Mouse (Mus musculus): Measurements from ENCODE around the gene Rad1. TPM values are rescaled to one million over a fixed set of nuclear protein-coding genes. Genes with fewer than 3 reads are reported as not detected.
"Not testable (repeated sequence)": the region's sequence is repeated elsewhere in the genome, so short reads cannot be mapped to it uniquely, and the experiment has no call there.

Rad1 gene
- polyA plus RNA-seq, 1 experiment from 2014 or later = 20.2 TPM

- no peak overlapping the region for H3K9ac ChIP-seq (ENCODE audit: low read length)
- ATAC-seq (replicated peaks; ENCODE audit: low FRiP score, low TSS enrichment, low read depth) (no peak), DNase-seq (ENCODE audit: low spot score) (no peak)
- no peak overlapping the region for H3K4me2 ChIP-seq (ENCODE audit: low read length)
- WGBS = 93% methylated on average over 11 of the region's 11 CpGs
- H3K4me3 ChIP-seq (ENCODE audit: low read depth, low read length) = no peak overlapping the region
- H3K36me3 ChIP-seq (ENCODE audit: control insufficient read depth, insufficient read depth, low read length) = peaks cover 35% of the 10 kb centered on the region
- H3K27ac ChIP-seq (ENCODE audit: low read depth) = no peak overlapping the region
- H3K27me3 ChIP-seq (replicated peaks; ENCODE audit: control insufficient read depth, insufficient read depth, low read length) = no peaks in the 10 kb centered on the region
- no peaks in the 10 kb centered on the region for H3K4me1 ChIP-seq (replicated peaks; ENCODE audit: control insufficient read depth, insufficient read depth, low read length)
- H3K9me3 ChIP-seq (ENCODE audit: control insufficient read depth, low read length) = no peaks in the 10 kb centered on the region
Measured at GRCm38 (mm10) chr15:10495944-10496343, 10.1 kb downstream of the Rad1 start.

GRCm38 (mm10) chr15:10496696-10497095, 10.9 kb downstream of the Rad1 start:
- H3K27ac ChIP-seq (ENCODE audit: low read depth); DNase-seq (ENCODE audit: low spot score); H3K4me3 ChIP-seq (ENCODE audit: low read depth, low read length); H3K27me3 ChIP-seq (replicated peaks; ENCODE audit: control insufficient read depth, insufficient read depth, low read length); ATAC-seq (replicated peaks; ENCODE audit: low FRiP score, low TSS enrichment, low read depth); H3K4me2 ChIP-seq (ENCODE audit: low read length); H3K4me1 ChIP-seq (replicated peaks; ENCODE audit: control insufficient read depth, insufficient read depth, low read length); H3K9ac ChIP-seq (ENCODE audit: low read length); H3K9me3 ChIP-seq (ENCODE audit: control insufficient read depth, low read length): not testable (repeated sequence)
- WGBS = 100% methylated on average over 1 of the region's 1 CpGs
- H3K36me3 ChIP-seq (ENCODE audit: control insufficient read depth, insufficient read depth, low read length) = peaks cover 31% of the 10 kb centered on the region

- no peak for DNase-seq (ENCODE audit: low spot score)
- no peak for ATAC-seq (replicated peaks; ENCODE audit: low FRiP score, low TSS enrichment, low read depth)
Measured at GRCm38 (mm10) chr15:10499593-10499992, 13.8 kb downstream of the Rad1 start.

GRCm38 (mm10) chr15:10500035-10500434, 14.2 kb downstream of the Rad1 start:
- H3K9me3 ChIP-seq (ENCODE audit: control insufficient read depth, low read length) = no peaks in the 10 kb centered on the region
- WGBS = 77% methylated on average over 5 of the region's 5 CpGs
- H3K27me3 ChIP-seq (replicated peaks; ENCODE audit: control insufficient read depth, insufficient read depth, low read length) = no peaks in the 10 kb centered on the region
- no peak overlapping the region for H3K27ac ChIP-seq (ENCODE audit: low read depth)
- no peak for DNase-seq (ENCODE audit: low spot score)
- ATAC-seq (replicated peaks; ENCODE audit: low FRiP score, low TSS enrichment, low read depth) = no peak
- H3K9ac ChIP-seq (ENCODE audit: low read length) = no peak overlapping the region
- no peak overlapping the region for H3K4me3 ChIP-seq (ENCODE audit: low read depth, low read length)
- H3K4me1 ChIP-seq (replicated peaks; ENCODE audit: control insufficient read depth, insufficient read depth, low read length) = no peaks in the 10 kb centered on the region
- H3K4me2 ChIP-seq (ENCODE audit: low read length) = no peak overlapping the region
- peaks cover 12% of the 10 kb centered on the region for H3K36me3 ChIP-seq (ENCODE audit: control insufficient read depth, insufficient read depth, low read length)

More at GRCm38 (mm10) chr15:10499593-10499992, 13.8 kb downstream of the Rad1 start:
- Histone ChIP-seq H3K4me1 (replicated peaks; ENCODE audit: control insufficient read depth, insufficient read depth, low read length) (no peaks in the 10 kb centered on the region), H3K9ac (ENCODE audit: low read length) (no peak overlapping the region), H3K36me3 (ENCODE audit: control insufficient read depth, insufficient read depth, low read length) (peaks cover 13% of the 10 kb centered on the region), H3K27ac (ENCODE audit: low read depth) (no peak overlapping the region), H3K27me3 (replicated peaks; ENCODE audit: control insufficient read depth, insufficient read depth, low read length) (no peaks in the 10 kb centered on the region), H3K9me3 (ENCODE audit: control insufficient read depth, low read length) (no peaks in the 10 kb centered on the region), H3K4me2 (ENCODE audit: low read length) (no peak overlapping the region), H3K4me3 (ENCODE audit: low read depth, low read length) (no peak overlapping the region)
- 82% methylated on average over 5 of the region's 5 CpGs for WGBS

GRCm38 (mm10) chr15:10500838-10501719, 15.3 kb downstream of the Rad1 start:
- ATAC-seq (replicated peaks; ENCODE audit: low FRiP score, low TSS enrichment, low read depth) = 0 out of 2 replicates have a peak, but pooled peaks have one; percentile 53
- H3K27ac ChIP-seq (ENCODE audit: low read depth) = no peak overlapping the region
- no peaks in the 10 kb centered on the region for H3K9me3 ChIP-seq (ENCODE audit: control insufficient read depth, low read length)
- peak; percentile 71 for DNase-seq (ENCODE audit: low spot score)
- no peaks in the 10 kb centered on the region for H3K27me3 ChIP-seq (replicated peaks; ENCODE audit: control insufficient read depth, insufficient read depth, low read length)
- WGBS = 58% methylated on average over 11 of the region's 11 CpGs
- H3K4me3 ChIP-seq (ENCODE audit: low read depth, low read length) = no peak overlapping the region
- H3K4me2 ChIP-seq (ENCODE audit: low read length) = no peak overlapping the region
- H3K36me3 ChIP-seq (ENCODE audit: control insufficient read depth, insufficient read depth, low read length) = peaks cover 4% of the 10 kb centered on the region
- H3K9ac ChIP-seq (ENCODE audit: low read length) = no peak overlapping the region
- H3K4me1 ChIP-seq (replicated peaks; ENCODE audit: control insufficient read depth, insufficient read depth, low read length) = no peaks in the 10 kb centered on the region

GRCm38 (mm10) chr15:10506099-10506498, 20.3 kb downstream of the Rad1 start:
- Histone ChIP-seq H3K4me3 (ENCODE audit: low read depth, low read length) (no peak overlapping the region), H3K36me3 (ENCODE audit: control insufficient read depth, insufficient read depth, low read length) (no peaks in the 10 kb centered on the region), H3K4me2 (ENCODE audit: low read length) (no peak overlapping the region), H3K9ac (ENCODE audit: low read length) (no peak overlapping the region), H3K9me3 (ENCODE audit: control insufficient read depth, low read length) (no peaks in the 10 kb centered on the region), H3K4me1 (replicated peaks; ENCODE audit: control insufficient read depth, insufficient read depth, low read length) (no peaks in the 10 kb centered on the region), H3K27me3 (replicated peaks; ENCODE audit: control insufficient read depth, insufficient read depth, low read length) (no peaks in the 10 kb centered on the region), H3K27ac (ENCODE audit: low read depth) (no peak overlapping the region)
- ATAC-seq (replicated peaks; ENCODE audit: low FRiP score, low TSS enrichment, low read depth) (no peak), DNase-seq (ENCODE audit: low spot score) (no peak)
- 65% methylated on average over 11 of the region's 11 CpGs for WGBS

- no peak overlapping the region for H3K4me2 ChIP-seq (ENCODE audit: low read length)
- H3K27me3 ChIP-seq (replicated peaks; ENCODE audit: control insufficient read depth, insufficient read depth, low read length) = no peaks in the 10 kb centered on the region
- ATAC-seq (replicated peaks; ENCODE audit: low FRiP score, low TSS enrichment, low read depth) (no peak), DNase-seq (ENCODE audit: low spot score) (no peak)
- 85% methylated on average over 7 of the region's 7 CpGs for WGBS
- H3K36me3 ChIP-seq (ENCODE audit: control insufficient read depth, insufficient read depth, low read length) = no peaks in the 10 kb centered on the region
- H3K9ac ChIP-seq (ENCODE audit: low read length) = no peak overlapping the region
- H3K4me1 ChIP-seq (replicated peaks; ENCODE audit: control insufficient read depth, insufficient read depth, low read length) = no peaks in the 10 kb centered on the region
- no peak overlapping the region for H3K27ac ChIP-seq (ENCODE audit: low read depth)
- no peak overlapping the region for H3K4me3 ChIP-seq (ENCODE audit: low read depth, low read length)
- no peaks in the 10 kb centered on the region for H3K9me3 ChIP-seq (ENCODE audit: control insufficient read depth, low read length)
Measured at GRCm38 (mm10) chr15:10515166-10515565, 29.3 kb downstream of the Rad1 start.

GRCm38 (mm10) chr15:10525896-10526295, 40.1 kb downstream of the Rad1 start:
- Histone ChIP-seq H3K27me3 (replicated peaks; ENCODE audit: control insufficient read depth, insufficient read depth, low read length) (no peaks in the 10 kb centered on the region), H3K9me3 (ENCODE audit: control insufficient read depth, low read length) (no peaks in the 10 kb centered on the region), H3K27ac (ENCODE audit: low read depth) (no peak overlapping the region), H3K9ac (ENCODE audit: low read length) (no peak overlapping the region), H3K4me1 (replicated peaks; ENCODE audit: control insufficient read depth, insufficient read depth, low read length) (no peaks in the 10 kb centered on the region), H3K4me3 (ENCODE audit: low read depth, low read length) (no peak overlapping the region), H3K4me2 (ENCODE audit: low read length) (no peak overlapping the region), H3K36me3 (ENCODE audit: control insufficient read depth, insufficient read depth, low read length) (no peaks in the 10 kb centered on the region)
- no peak for DNase-seq (ENCODE audit: low spot score)
- no peak for ATAC-seq (replicated peaks; ENCODE audit: low FRiP score, low TSS enrichment, low read depth)
- WGBS = 93% methylated on average over 1 of the region's 1 CpGs

GRCm38 (mm10) chr15:10531352-10531751, 45.5 kb downstream of the Rad1 start:
- Histone ChIP-seq H3K9me3 (ENCODE audit: control insufficient read depth, low read length) (no peaks in the 10 kb centered on the region), H3K36me3 (ENCODE audit: control insufficient read depth, insufficient read depth, low read length) (no peaks in the 10 kb centered on the region), H3K4me3 (ENCODE audit: low read depth, low read length) (no peak overlapping the region), H3K9ac (ENCODE audit: low read length) (no peak overlapping the region), H3K27me3 (replicated peaks; ENCODE audit: control insufficient read depth, insufficient read depth, low read length) (no peaks in the 10 kb centered on the region), H3K27ac (ENCODE audit: low read depth) (no peak overlapping the region), H3K4me2 (ENCODE audit: low read length) (no peak overlapping the region), H3K4me1 (replicated peaks; ENCODE audit: control insufficient read depth, insufficient read depth, low read length) (no peaks in the 10 kb centered on the region)
- no peak for DNase-seq (ENCODE audit: low spot score)
- WGBS = 85% methylated on average over 4 of the region's 4 CpGs
- no peak for ATAC-seq (replicated peaks; ENCODE audit: low FRiP score, low TSS enrichment, low read depth)

Data from intestine, embryonic 14.5 days (tissue).